Mouse (Mus musculus) fibroblast of lung, adult 2 months (primary cell): Measurements from ENCODE around the gene Tex13a.

ENCODE experiments used
- DNase-seq: peaks from one replicate; pipeline ENCODE4 v3.0.0-alpha.2; 2011; ENCODE audit warnings: low read depth

The Tex13a gene

DNA sequence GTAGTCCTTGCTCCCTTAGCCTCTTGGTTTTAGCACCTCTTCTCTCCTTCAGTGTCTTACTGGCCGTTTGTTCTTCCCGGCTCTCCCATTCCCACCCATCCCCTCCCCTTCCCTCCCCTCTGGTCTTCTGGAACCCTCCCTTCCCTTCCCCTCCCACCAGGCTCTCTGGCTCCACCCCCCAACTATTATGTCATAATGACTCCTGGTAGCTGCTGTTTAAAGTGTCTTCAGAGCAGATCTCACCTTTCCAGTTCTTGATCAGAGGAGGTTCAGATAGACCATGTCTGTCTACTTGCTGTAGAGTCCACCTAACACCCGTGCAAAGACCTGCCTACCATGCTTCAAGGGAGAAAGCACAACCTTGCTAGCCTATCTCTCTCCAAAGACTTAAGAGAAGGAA lies at the start of gene Tex13a:
Gene Tex13a, minus strand, starts transcription at position 101 of the 400 bp plus-strand sequence.
- no peak for DNase-seq

DNA sequence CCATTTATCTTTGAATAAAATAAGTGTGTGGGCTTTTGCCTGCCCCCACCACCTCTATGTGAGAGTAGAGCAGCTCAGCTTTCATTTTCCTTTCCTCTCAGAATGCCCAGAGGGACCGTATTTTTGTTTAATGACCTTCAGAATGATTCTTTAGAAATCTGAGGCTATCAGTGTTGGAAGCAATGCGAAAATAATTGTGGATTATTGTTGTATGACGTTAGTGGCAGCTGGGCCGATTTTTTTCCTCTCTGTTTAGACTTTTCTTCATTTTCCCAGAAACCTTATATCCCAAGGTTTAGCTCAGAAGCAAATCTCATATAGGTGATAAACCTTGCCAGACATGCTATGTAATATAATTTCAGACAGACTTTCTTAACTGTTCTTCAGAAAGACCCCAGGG lies 25.2 kb upstream of the Tex13a start:
- DNase-seq: no peak

DNA sequence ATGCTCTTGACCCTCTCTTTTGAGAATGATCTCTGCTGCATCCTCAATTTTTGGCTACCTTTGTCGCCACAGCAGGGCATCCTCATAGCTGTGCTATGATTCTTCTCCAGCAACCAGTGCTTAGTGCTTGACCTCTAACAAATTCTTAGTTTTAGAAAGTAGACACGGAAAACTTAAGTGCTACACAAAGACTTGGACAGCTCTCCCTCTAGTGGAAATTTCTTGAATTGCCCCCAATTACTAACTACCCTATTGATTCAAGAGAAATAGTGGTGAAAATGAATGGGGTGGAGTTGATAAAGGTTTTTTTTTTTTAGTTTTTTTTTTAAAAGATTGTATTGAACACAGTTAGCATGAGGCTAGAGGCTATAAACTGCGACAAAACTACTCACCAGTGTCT lies 39.2 kb downstream of the Tex13a start:
- no peak for DNase-seq
